Mouse (Mus musculus): ENCODE measurements at regions not wholly inside any gene's neighbourhood (a gene's known extent, or its start where the extent isn't known, plus 50 kb on each side); places are given as distances from the start of the nearest gene placed in this dataset.
"Not testable (repeated sequence)": the region's sequence is repeated elsewhere in the genome, so short reads cannot be mapped to it uniquely, and the experiment has no call there.

DNA sequence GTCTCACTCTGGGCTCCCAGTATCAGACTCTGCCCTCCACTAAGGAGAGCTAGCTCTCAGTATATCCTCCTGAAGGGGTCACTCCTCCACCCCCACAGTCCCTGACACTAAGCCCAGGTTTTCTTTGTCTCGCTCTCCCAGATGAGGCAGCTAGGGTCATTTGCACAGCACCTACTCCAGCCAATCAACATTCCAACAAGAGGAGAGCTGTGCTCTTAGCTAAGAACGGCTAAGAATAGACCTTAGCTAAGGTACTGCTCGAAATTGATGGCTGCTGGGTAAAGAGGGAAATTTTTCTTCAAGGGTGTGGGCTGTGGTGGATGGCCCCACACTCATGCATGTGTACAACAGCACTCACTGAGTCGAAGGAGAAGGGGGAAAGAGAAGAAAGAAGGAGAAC, 86.3 kb upstream of the Nt5e start:
- no peak for ATAC-seq

DNA sequence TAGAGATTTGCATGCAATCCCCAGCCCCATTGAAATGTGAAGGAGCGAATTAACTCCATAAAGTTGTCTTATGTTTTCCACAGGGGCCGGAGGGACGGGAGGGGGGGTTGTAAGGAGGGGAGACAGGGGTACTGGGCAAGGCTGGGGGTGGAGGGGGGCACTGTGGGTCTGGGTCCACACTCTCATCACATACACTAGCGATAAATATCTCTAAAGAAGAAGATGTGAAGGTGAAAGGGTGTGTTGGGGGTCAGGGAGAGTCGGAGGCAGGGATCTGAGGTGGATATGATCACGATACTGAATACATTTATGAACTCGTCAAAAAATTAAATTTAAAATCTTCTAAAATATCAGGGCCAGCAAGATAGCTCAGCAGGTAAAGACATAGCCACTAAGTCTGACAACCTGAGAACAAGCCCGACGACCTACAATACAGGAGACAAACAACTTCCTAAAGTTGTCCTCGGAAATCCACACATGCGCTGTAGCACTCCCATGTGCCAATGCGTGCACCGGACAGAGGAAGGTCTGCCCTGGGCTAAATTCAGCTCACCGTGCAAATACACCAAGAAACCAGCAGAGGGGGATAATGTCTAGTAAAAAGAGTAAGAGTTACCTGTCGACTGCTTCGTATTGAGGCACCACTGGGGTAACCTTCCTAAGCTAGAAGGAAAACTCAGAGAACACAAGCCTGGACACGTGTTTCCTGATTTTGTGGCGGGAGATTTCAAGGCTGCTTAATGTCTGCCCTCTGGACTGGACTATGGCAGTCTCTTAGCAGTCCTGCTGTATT, 85.6 kb upstream of the Nt5e start:
- peak; percentile 99 for ATAC-seq

GRCm38 (mm10) chr9:88242530-88242929, 84.5 kb upstream of the Nt5e start:
- no peak for ATAC-seq

- no peak for ATAC-seq
Observed at GRCm38 (mm10) chr9:88244492-88244891, 82.5 kb upstream of the Nt5e start.

DNA sequence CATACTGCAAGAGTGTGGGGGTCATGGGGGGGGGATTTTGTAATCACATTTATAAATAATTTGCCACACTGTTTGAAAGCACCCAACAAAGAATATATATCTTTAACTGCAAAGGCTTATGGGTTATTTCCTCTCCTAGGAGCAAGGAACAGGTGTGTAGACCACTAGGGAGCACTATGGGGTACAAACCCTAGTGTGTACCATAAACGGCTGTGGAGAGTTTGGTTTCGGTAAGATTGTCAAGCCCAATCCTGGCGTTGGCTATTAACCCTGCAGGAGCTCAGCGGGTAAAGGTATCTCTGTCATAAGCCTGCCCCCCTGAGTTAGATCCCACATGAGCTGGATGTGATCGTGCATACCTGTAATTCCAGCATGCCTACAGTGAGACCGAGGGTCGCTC, 71.0 kb upstream of the Nt5e start:
- ATAC-seq: no peak

DNA sequence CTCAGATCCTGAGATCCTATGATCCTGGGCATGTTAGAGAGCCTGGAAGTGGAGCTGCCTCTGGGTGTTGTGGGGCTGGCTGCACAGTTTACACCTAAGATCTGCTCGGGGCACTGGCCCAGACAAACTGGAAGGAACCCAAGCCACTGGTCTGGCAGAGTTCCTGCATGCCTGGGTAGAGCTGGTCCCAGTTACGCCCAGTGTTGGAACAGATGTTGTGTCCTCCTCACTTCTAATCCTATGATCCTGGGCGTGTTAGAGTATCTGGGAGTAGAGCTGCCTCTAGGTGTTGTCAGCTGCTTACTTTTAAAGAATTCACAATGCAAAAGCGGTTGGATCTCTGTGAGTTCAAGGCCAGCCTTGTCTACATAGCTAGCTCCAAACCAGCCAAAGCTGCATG, 67.4 kb upstream of the Nt5e start:
- no peak for ATAC-seq

DNA sequence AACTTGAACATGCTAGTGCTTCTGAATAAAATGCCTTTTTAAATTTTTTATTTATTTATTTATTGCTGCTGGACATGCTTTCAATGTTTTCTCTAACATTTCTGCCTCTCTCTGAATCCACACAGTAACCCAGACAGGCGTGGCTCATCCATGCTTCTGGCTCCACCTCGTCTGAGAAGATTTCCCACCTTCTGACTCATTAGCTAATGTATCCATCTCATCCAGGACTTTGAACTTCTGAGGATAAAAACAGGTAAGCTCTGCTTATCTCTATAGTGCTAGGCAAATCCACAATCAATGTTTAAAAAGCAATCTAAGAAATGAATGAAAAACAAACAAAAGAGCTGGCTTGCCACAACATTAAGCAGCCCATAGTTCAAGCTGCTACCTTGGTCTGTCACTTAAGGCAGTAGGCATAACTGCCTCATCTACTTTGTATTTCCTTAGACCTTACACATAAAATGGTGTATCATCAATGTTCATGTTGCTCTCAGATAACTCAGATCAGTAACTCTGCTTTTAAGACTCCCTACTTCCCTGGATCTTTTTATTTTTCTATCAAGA, 66.8 kb upstream of the Nt5e start:
- no peak for ATAC-seq

DNA sequence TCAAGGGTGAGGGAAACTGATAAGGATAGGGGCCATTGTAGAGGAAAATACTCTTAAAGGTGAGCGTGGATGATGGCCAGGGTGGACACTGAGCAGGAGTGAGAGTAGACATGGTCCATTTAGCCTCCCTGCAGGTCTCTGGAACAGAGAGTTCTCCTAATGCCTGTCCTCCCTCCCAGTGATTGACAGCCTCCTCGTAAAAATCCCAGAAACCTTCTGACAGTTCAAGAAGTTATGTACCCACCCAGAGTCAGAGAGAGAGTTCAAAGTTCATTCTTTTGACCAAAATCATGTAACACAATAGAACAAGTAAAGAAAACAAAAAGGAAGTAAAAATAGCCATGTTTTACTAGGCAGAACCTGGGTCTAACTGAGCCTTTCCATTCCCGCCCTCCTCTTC, 64.5 kb upstream of the Nt5e start:
- no peak for ATAC-seq

GRCm38 (mm10) chr9:88266346-88266745, 60.7 kb upstream of the Nt5e start:
- ATAC-seq: not testable (repeated sequence)

DNA sequence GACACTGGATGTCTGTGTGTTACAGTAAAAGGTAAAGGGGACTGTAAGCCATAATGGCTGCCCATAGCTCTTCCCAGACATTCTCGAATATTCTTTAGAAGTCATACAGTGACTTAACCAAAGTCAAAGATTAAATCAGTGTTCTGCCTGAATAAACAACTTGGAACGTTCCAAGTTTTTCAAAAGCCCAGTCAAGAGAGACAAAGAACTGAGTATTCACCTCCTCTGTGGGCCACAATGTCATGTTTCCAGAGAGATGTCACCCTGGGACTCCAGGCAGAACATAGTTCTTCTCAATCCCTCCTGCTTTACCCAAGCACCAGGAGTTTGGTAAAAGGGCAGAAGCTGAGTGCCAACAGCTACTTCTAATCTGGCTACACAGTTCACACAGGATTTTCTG, 58.2 kb upstream of the Nt5e start:
- ATAC-seq: no peak

DNA sequence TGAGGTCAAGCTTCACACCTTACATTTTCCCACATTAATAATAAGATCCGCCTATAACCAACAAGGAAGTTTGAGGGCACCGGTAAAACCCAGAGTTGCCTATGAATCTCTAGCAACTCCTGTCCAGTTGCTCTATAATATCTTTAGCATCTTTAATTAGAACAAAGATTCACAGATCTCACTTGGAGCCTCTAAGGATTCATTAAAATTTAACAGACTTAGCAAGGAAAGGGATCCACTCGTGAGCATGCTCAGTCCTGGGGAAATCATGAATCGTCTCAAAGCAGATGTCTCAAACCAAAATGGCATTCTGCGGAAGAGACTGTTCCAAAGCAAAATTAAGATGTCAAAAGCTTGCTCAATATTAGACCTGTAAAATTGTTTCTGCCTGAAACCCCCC, 57.8 kb upstream of the Nt5e start:
- ATAC-seq: no peak

DNA sequence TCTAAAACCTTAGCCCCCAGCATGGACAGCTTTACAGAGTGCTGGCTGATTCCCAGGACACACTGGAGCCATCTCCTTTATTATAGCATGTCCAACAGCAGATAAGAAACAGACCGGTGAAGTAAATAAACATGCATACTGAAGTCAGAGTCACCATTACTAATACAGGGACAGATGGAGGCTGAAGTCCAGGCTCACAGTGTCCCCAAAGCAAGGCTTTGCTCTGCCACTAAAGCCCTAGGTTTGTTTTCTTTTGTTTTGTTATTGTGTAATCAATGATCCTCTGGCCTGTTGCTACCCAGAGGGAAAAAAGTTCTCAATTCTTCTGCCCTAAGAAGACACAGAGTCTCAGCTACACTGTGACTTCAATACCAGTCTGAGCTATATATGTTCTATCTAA, 56.2 kb upstream of the Nt5e start:
- no peak for ATAC-seq

DNA sequence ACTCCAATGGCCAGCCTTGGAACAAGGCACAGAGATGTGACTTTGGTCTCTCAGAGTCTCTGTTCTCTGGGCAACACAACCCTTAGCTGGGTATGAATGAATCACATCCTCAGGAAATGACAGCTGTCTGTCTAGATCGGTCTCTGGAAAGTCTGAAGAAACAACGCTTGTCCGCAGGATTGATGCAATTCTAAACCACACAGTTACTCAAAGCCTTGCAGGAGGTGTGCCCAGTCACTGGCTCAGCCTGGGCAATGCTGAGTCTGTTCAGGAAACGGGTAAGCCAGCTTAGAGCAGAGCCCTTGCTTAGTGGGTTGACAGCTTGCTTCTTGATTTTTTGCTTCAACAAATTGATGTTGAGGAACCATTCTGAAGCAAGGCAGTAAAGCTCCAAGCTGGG, 53.7 kb upstream of the Nt5e start:
- ATAC-seq: peak; percentile 69

DNA sequence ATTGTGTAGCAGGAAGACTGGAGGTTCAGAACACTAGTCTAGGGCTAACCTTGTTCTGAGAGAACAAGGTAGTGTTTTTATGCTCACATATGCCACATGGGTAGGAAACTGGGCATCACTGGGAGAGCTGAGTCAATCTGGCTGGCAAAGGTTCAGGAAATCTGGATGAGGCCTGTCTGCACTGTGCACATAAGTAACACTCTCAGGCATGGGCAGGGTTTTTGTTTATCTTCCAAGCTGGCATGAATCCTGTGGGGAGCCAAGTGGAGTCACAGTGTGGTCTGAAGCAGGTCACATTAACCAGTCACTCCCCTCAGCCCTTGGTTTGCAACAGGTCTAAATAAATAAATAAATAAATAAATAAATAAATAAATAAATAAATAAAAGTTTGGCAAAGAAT, 53.0 kb upstream of the Nt5e start:
- no peak for ATAC-seq

- ATAC-seq: no peak
Observed at GRCm38 (mm10) chr9:88274681-88275336, 52.2 kb upstream of the Nt5e start.

DNA sequence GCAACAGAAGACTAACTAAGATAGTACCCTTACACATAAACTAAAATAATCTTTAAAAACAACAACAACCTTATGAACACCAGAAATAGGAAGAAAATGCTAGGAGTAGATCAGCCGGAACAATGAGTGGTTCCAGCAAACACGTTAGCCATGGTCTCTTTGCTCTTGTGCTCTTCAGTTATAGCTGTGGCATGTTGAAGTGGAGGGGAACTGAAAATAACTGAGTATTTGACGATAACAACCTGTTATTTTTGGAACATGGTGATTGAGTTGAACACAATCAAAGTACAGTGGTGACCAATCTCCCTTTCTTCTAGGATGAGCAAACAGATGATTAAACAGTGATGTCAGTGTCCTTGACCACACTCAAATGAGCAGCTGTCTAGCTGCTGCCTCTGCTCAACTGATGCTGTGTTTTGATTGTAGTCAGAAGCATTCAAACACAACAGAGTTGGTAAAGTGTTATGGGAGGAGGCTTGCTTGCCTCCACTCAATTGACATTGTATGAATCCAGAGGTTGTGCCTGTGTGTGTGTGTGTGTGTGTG, 50.9 kb upstream of the Nt5e start:
- no peak for ATAC-seq

DNA sequence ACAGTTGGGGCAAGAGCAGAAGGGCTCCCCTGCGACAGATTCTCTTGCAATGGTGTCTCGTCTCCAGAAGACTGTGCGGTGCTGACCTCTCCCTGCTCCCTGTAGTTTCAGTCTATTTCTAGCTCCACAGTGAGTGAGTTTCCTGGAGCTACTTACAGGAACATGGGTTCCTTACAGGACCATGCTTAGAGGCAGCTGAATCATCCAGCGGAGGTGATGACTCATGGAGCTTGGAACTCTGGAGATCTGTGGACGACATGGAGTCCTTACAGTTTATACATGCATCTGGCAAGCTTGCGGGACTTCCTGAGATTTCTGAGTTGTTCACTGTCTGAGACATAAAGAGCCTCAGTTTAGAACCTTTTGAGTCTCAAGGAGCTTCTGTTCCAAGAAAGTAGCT, 50.0 kb upstream of the Nt5e start:
- no peak for ATAC-seq
